Mouse (Mus musculus): ENCODE results near the gene Tfrc. TPM values are rescaled to one million over a fixed set of nuclear protein-coding genes. Genes with fewer than 3 reads are reported as not detected.

Tfrc gene
- total and polyA plus RNA-seq, 2 experiments, result 3.9 to 16.0 TPM

DNA sequence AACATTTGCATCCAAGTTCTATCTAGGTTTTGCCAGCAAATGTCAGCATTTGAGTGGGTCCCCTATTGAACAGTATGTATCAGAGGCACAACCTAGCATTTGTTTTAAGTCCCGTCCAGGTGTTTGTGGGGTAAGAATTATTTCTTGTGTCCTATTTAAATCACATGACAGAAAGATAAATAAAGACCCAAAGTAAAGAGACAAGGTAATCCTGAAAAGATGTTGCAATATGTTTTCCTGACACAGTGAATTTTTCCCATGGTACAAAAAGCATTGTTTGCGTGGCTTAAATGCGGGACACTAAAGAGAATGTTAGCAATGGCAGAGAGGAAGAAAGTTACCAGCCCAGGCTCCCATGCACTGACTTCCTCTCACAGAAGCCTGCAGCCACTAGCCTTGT lies 38.7 kb upstream of the Tfrc start:
- Histone ChIP-seq H3K27me3 (ENCODE audit: control insufficient read depth, insufficient read depth, low read length) (no peaks in the 10 kb centered on the region), H3K4me3 (ENCODE audit: insufficient read depth, low read depth, low read length) (no peak overlapping the region), H3K36me3 (ENCODE audit: control insufficient read depth, insufficient read depth, low read length) (no peaks in the 10 kb centered on the region), H3K9ac (ENCODE audit: low read depth, low read length) (peak overlapping the region; percentile 52), H3K79me2 (ENCODE audit: control insufficient read depth, insufficient read depth, low read length) (no peaks in the 10 kb centered on the region), H3K4me1 (ENCODE audit: control insufficient read depth, insufficient read depth, low read length) (peaks cover 4% of the 10 kb centered on the region; the same call in 1 of the 2 replicates), H3K27ac (replicated peaks; ENCODE audit: insufficient read depth, low read depth, low read length) (peak overlapping the region; percentile 60)
- peak; percentile 86 for DNase-seq (ENCODE audit: extremely low read depth, low read depth, low spot score)
- TF ChIP-seq POLR2A (IDR thresholded peaks at IDR 0.05; ENCODE audit: extremely low read depth, insufficient read depth, low read length), result no peak
- no peak for TF ChIP-seq CTCF (IDR thresholded peaks at IDR 0.05; ENCODE audit: low read depth, low read length)
- 23% methylated on average over 3 of the region's 3 CpGs for WGBS

DNA sequence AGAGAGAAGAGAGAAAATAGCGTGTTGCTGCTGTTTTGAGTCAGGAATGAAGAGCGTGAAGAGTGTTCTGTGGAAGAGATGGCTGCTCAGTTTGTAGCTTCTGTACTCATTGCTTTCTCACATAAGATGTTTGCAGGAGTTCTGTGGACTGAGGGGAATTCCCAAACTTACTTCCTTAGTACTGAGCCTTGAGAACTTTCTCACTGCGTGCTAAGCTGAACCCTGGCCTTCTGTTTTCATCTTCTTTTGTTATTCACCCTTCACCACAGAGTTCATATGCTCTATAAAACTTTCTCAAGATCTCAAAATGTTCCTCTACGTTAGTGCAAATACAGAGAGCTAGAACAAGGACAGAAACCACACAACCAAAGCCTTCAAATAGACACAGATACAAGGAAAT lies 36.2 kb upstream of the Tfrc start:
- TF ChIP-seq CTCF (IDR thresholded peaks at IDR 0.05; ENCODE audit: low read depth, low read length) (no peak), POLR2A (IDR thresholded peaks at IDR 0.05; ENCODE audit: extremely low read depth, insufficient read depth, low read length) (no peak)
- H3K4me3 ChIP-seq (ENCODE audit: insufficient read depth, low read depth, low read length), result no peak overlapping the region
- 90% methylated on average over 4 of the region's 4 CpGs for WGBS
- no peak overlapping the region for H3K9ac ChIP-seq (ENCODE audit: low read depth, low read length)
- no peak overlapping the region for H3K27ac ChIP-seq (replicated peaks; ENCODE audit: insufficient read depth, low read depth, low read length)
- H3K27me3 ChIP-seq (ENCODE audit: control insufficient read depth, insufficient read depth, low read length), result no peaks in the 10 kb centered on the region
- no peaks in the 10 kb centered on the region for H3K79me2 ChIP-seq (ENCODE audit: control insufficient read depth, insufficient read depth, low read length)
- H3K4me1 ChIP-seq (ENCODE audit: control insufficient read depth, insufficient read depth, low read length), result peaks cover 4% of the 10 kb centered on the region; the same call in 1 of the 2 replicates
- no peak for DNase-seq (ENCODE audit: extremely low read depth, low read depth, low spot score)
- H3K36me3 ChIP-seq (ENCODE audit: control insufficient read depth, insufficient read depth, low read length), result no peaks in the 10 kb centered on the region

DNA sequence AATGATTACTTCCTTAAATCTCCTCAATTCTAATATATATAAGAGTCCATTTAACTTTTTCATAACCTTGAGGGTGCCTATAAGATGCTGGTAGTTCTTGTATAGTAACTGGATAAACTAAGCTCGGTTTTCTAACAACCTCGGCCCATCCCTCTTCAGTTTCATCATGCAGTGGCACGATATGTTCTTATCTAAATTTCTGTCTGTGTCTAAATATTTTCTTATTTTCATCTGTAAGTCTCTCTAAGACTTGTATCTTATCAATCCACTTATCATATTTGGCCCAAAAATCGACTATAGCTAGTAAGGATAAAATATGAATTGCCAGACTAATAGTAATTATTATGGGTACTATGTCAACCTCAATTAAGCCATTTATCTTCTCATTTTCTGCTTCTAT lies 22.2 kb upstream of the Tfrc start:
- Histone ChIP-seq H3K4me1 (ENCODE audit: control insufficient read depth, insufficient read depth, low read length) (no peaks in the 10 kb centered on the region), H3K79me2 (ENCODE audit: control insufficient read depth, insufficient read depth, low read length) (no peaks in the 10 kb centered on the region), H3K27ac (replicated peaks; ENCODE audit: insufficient read depth, low read depth, low read length) (no peak overlapping the region), H3K36me3 (ENCODE audit: control insufficient read depth, insufficient read depth, low read length) (no peaks in the 10 kb centered on the region), H3K27me3 (ENCODE audit: control insufficient read depth, insufficient read depth, low read length) (no peaks in the 10 kb centered on the region), H3K4me3 (ENCODE audit: insufficient read depth, low read depth, low read length) (no peak overlapping the region), H3K9ac (ENCODE audit: low read depth, low read length) (no peak overlapping the region)
- 90% methylated on average over 4 of the region's 4 CpGs for WGBS
- TF ChIP-seq POLR2A (IDR thresholded peaks at IDR 0.05; ENCODE audit: extremely low read depth, insufficient read depth, low read length), result no peak
- no peak for DNase-seq (ENCODE audit: extremely low read depth, low read depth, low spot score)

DNA sequence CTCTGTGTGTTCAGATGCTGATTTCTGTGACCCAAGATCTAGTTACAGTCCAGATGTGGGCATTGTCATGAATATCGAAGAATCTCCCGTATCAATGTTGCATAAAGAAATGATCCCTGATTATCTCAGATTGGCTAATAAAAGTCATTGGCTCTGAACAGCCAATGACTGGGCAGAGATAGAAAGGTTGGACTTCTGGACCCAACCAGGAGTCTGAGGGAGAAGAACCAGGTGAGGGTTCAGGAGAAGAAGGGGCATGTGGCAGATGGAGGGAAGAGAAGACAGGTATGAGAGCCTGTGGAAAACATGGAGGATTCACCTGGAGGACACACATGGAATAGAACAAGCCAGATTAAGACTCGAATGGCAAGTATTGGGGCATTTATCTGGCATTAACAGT lies 20.2 kb upstream of the Tfrc start:
- TF ChIP-seq POLR2A (IDR thresholded peaks at IDR 0.05; ENCODE audit: extremely low read depth, insufficient read depth, low read length) (no peak), CTCF (IDR thresholded peaks at IDR 0.05; ENCODE audit: low read depth, low read length) (no peak)
- no peaks in the 10 kb centered on the region for H3K79me2 ChIP-seq (ENCODE audit: control insufficient read depth, insufficient read depth, low read length)
- no peak overlapping the region for H3K9ac ChIP-seq (ENCODE audit: low read depth, low read length)
- H3K36me3 ChIP-seq (ENCODE audit: control insufficient read depth, insufficient read depth, low read length), result no peaks in the 10 kb centered on the region
- no peak overlapping the region for H3K27ac ChIP-seq (replicated peaks; ENCODE audit: insufficient read depth, low read depth, low read length)
- H3K4me3 ChIP-seq (ENCODE audit: insufficient read depth, low read depth, low read length), result no peak overlapping the region
- peak; percentile 74 for DNase-seq (ENCODE audit: extremely low read depth, low read depth, low spot score)
- no peaks in the 10 kb centered on the region for H3K4me1 ChIP-seq (ENCODE audit: control insufficient read depth, insufficient read depth, low read length)
- 68% methylated on average over 3 of the region's 3 CpGs for WGBS
- no peaks in the 10 kb centered on the region for H3K27me3 ChIP-seq (ENCODE audit: control insufficient read depth, insufficient read depth, low read length)

DNA sequence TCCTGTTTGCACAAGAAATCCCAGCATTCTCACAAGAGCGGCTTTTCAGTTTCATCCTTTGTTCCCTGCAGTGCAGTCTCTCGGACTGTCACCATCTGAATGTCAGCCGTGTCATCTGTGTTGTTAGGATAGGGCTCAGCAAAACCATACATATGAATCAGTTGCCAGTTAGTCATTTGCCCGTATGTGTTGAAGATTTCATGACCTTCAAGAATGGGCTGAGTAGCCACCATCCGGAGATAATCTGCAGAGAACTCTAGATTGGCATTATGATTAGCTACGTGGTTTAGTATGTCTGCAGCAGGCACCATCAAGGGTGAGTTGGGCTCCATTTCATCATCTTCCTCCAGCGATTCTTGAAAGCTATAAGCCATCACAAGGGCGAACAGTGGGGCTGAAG lies 17.2 kb upstream of the Tfrc start:
- H3K27ac ChIP-seq (replicated peaks; ENCODE audit: insufficient read depth, low read depth, low read length), result no peak overlapping the region
- H3K36me3 ChIP-seq (ENCODE audit: control insufficient read depth, insufficient read depth, low read length), result no peaks in the 10 kb centered on the region
- no peak overlapping the region for H3K9ac ChIP-seq (ENCODE audit: low read depth, low read length)
- TF ChIP-seq CTCF (IDR thresholded peaks at IDR 0.05; ENCODE audit: low read depth, low read length) (no peak), POLR2A (IDR thresholded peaks at IDR 0.05; ENCODE audit: extremely low read depth, insufficient read depth, low read length) (no peak)
- peaks cover 8% of the 10 kb centered on the region for H3K4me1 ChIP-seq (ENCODE audit: control insufficient read depth, insufficient read depth, low read length)
- DNase-seq (ENCODE audit: extremely low read depth, low read depth, low spot score), result no peak
- H3K79me2 ChIP-seq (ENCODE audit: control insufficient read depth, insufficient read depth, low read length), result no peaks in the 10 kb centered on the region
- no peak overlapping the region for H3K4me3 ChIP-seq (ENCODE audit: insufficient read depth, low read depth, low read length)
- WGBS, result 97% methylated on average over 8 of the region's 8 CpGs
- no peaks in the 10 kb centered on the region for H3K27me3 ChIP-seq (ENCODE audit: control insufficient read depth, insufficient read depth, low read length)

DNA sequence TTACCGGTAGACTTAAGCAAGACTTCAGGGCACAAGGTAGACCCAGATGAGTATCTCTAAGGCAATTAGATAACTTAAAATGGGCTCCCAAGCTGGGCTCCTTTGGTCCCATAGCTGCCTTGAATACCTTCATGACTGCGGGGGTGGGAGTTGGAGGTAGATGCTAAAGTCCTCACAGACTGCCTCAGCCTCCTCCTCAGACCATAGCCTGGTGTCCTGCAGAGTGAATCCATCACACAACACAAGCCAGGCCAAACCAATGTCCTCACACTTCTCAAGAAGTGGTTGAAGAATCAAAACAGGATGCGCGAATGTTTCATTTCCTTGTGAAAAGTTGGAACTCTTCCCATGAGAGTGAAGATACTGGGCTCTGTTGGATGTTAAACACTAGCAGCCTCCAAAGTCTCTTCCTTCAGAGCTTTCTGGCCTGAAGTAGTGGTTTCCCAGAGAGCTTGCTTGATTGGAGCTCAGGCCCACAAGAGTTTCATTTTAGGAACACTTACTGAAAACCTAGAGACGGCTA lies 15.4 kb upstream of the Tfrc start:
- no peak overlapping the region for H3K9ac ChIP-seq (ENCODE audit: low read depth, low read length)

More for the DNA sequence above, 15.4 kb upstream of the Tfrc start:
- Histone ChIP-seq H3K27ac (replicated peaks; ENCODE audit: insufficient read depth, low read depth, low read length) (no peak overlapping the region), H3K36me3 (ENCODE audit: control insufficient read depth, insufficient read depth, low read length) (no peaks in the 10 kb centered on the region), H3K4me1 (ENCODE audit: control insufficient read depth, insufficient read depth, low read length) (peaks cover 10% of the 10 kb centered on the region), H3K4me3 (ENCODE audit: insufficient read depth, low read depth, low read length) (no peak overlapping the region), H3K79me2 (ENCODE audit: control insufficient read depth, insufficient read depth, low read length) (no peaks in the 10 kb centered on the region), H3K27me3 (ENCODE audit: control insufficient read depth, insufficient read depth, low read length) (no peaks in the 10 kb centered on the region)
- 84% methylated on average over 5 of the region's 5 CpGs for WGBS
- DNase-seq (ENCODE audit: extremely low read depth, low read depth, low spot score), result no peak
- TF ChIP-seq CTCF (IDR thresholded peaks at IDR 0.05; ENCODE audit: low read depth, low read length), result no peak
- TF ChIP-seq POLR2A (IDR thresholded peaks at IDR 0.05; ENCODE audit: extremely low read depth, insufficient read depth, low read length), result no peak
